Comparison of ENCODE assay signal across 8 mouse cellular contexts in genomic region chrX:150459411-150459927, GRCm38 (mm10). TPM values are rescaled to one million over a fixed set of nuclear protein-coding genes. Genes with fewer than 3 reads are reported as not detected.
DNase-seq lines count a peak whose midpoint lies in the region; ATAC-seq and TF ChIP-seq lines count a peak whose summit lies in the region.

No protein-coding gene starts in this region.

- no peak for TF ChIP-seq CTCF in layer of hippocampus, adult 2 months (conservative IDR thresholded peaks at IDR 0.05)
- TF ChIP-seq CTCF in liver, embryonic 14.5 days (IDR thresholded peaks at IDR 0.05; ENCODE audit: low read depth), result no peak
- TF ChIP-seq CTCF in olfactory bulb, adult 2 months (IDR thresholded peaks at IDR 0.05; ENCODE audit: insufficient read depth, low read depth, low read length), result no peak

- no peak for DNase-seq in layer of hippocampus, adult 2 months (ENCODE audit: low spot score in 2 of 2)
- DNase-seq in layer of hippocampus, adult 9-10 months (ENCODE audit: low spot score), result no peak
- DNase-seq in NIH3T3 (ENCODE audit: low read depth), result peak; percentile 62
- DNase-seq in embryonic facial prominence, embryonic 14.5 days (ENCODE audit: low spot score), result peak; percentile 31
- DNase-seq in induced T-regulatory cell, adult 2 months (ENCODE audit: low read depth), result peak; percentile 4
- no peak for DNase-seq in liver, embryonic 14.5 days (ENCODE audit: low read depth in 3 of 3, low spot score in 3 of 3)
- no peak for DNase-seq in layer of hippocampus, adult 8-10 months (ENCODE audit: low spot score in 2 of 2)

- H3K4me3 ChIP-seq in layer of hippocampus, adult 2 months, result peak overlapping the region; percentile 61
- H3K4me3 ChIP-seq in embryonic facial prominence, embryonic 14.5 days (ENCODE audit: low read depth, low read length), result peak overlapping the region; percentile 45
- peak overlapping the region; percentile 62 to 89 for H3K4me3 ChIP-seq in liver, embryonic 14.5 days (ENCODE audit: insufficient read depth in 1 of 2, low read depth in 2 of 2, low read length in 2 of 2)
- peak overlapping the region; percentile 61 for H3K4me3 ChIP-seq in olfactory bulb, adult 2 months (ENCODE audit: insufficient read depth, low read depth, low read length)

- no peaks in the 10 kb centered on the region for H3K27me3 ChIP-seq in embryonic facial prominence, embryonic 14.5 days (replicated peaks; ENCODE audit: control insufficient read depth, insufficient read depth, low read length)
- no peaks in the 10 kb centered on the region for H3K27me3 ChIP-seq in liver, embryonic 14.5 days (ENCODE audit: control insufficient read depth, insufficient read depth, low read length)

- no peaks in the 10 kb centered on the region for H3K4me1 ChIP-seq in embryonic facial prominence, embryonic 14.5 days (ENCODE audit: control insufficient read depth, insufficient read depth, low read length)
- peaks cover 0 to 7% of the 10 kb centered on the region in 2 experiments; a peak in 3 of 4 replicates for H3K4me1 ChIP-seq in liver, embryonic 14.5 days (replicated peaks; ENCODE audit: control insufficient read depth in 2 of 2, insufficient read depth in 2 of 2, low read length in 1 of 2)
- no peaks in the 10 kb centered on the region for H3K4me1 ChIP-seq in olfactory bulb, adult 2 months (ENCODE audit: control insufficient read depth, insufficient read depth, low read length)

- peak overlapping the region; percentile 61 for H3K9ac ChIP-seq in embryonic facial prominence, embryonic 14.5 days (ENCODE audit: low read depth, low read length)
- peak overlapping the region; percentile 48 for H3K9ac ChIP-seq in liver, embryonic 14.5 days (replicated peaks)

- TF ChIP-seq POLR2A in olfactory bulb, adult 2 months (IDR thresholded peaks at IDR 0.05; ENCODE audit: insufficient read depth, low read depth, low read length), result no peak

- peak overlapping the region; percentile 51 for H3K4me2 ChIP-seq in embryonic facial prominence, embryonic 14.5 days (ENCODE audit: low read depth, low read length)
- peak overlapping the region; percentile 67 for H3K4me2 ChIP-seq in liver, embryonic 14.5 days (ENCODE audit: low read depth)

- WGBS in embryonic facial prominence, embryonic 14.5 days, result 43% methylated on average over 8 of the region's 8 CpGs
- 44% methylated on average over 8 of the region's 8 CpGs for WGBS in liver, embryonic 14.5 days (ENCODE audit: insufficient replicate concordance)
- 24% methylated on average over 8 of the region's 8 CpGs for WGBS in olfactory bulb, adult 2 months

- no peaks in the 10 kb centered on the region for H3K9me3 ChIP-seq in embryonic facial prominence, embryonic 14.5 days (ENCODE audit: control insufficient read depth, low read length)
- no peaks in the 10 kb centered on the region for H3K9me3 ChIP-seq in liver, embryonic 14.5 days (ENCODE audit: control insufficient read depth, low read length)

- TF ChIP-seq EP300 in liver, embryonic 14.5 days (IDR thresholded peaks at IDR 0.05; ENCODE audit: low read depth), result no peak

- no peaks in the 10 kb centered on the region for H3K36me3 ChIP-seq in embryonic facial prominence, embryonic 14.5 days (ENCODE audit: control insufficient read depth, insufficient read depth, low read length)
- H3K36me3 ChIP-seq in liver, embryonic 14.5 days (replicated peaks; ENCODE audit: control insufficient read depth, insufficient read depth, low read depth), result no peaks in the 10 kb centered on the region

- ATAC-seq in embryonic facial prominence, embryonic 14.5 days (ENCODE audit: low read depth), result no peak
- ATAC-seq in liver, embryonic 14.5 days (ENCODE audit: insufficient read depth), result no peak

- peak overlapping the region; percentile 95 for H3K27ac ChIP-seq in layer of hippocampus, adult 2 months
- peak overlapping the region; percentile 84 for H3K27ac ChIP-seq in embryonic facial prominence, embryonic 14.5 days (replicated peaks; ENCODE audit: low read depth, low read length)
- no peak overlapping the region; the same call in 1 of the 2 replicates for H3K27ac ChIP-seq in liver, embryonic 14.5 days
- H3K27ac ChIP-seq in olfactory bulb, adult 2 months (ENCODE audit: insufficient read depth, low read depth, low read length), result peak overlapping the region; percentile 36; the same call in 1 of the 2 replicates

RNA-seq across cellular contexts. Expression of gene Tmem29, which starts 0.5 kb away (rescaled TPM):
- 10 to 100 TPM; 34.6 to 37.0 TPM for total RNA-seq in layer of hippocampus, adult 2 months (2021)
- 29.6 and 35.8 TPM in 2 replicates for polyA plus RNA-seq in embryonic facial prominence, embryonic 14.5 days (2014; fragmentation: Nextera tagmentation; extraction: Ambion mirVana)
- 4.9 and 10.1 TPM in 2 replicates for polyA plus RNA-seq in liver, embryonic 14.5 days (2012; rRNA removed)
- 14.8 and 15.7 TPM in 2 replicates for polyA plus RNA-seq in liver, embryonic 14.5 days (2014; fragmentation: Nextera tagmentation; extraction: Ambion mirVana)
- polyA plus RNA-seq in olfactory bulb, adult 2 months (2012; ENCODE audit: insufficient read depth, insufficient read length, low replicate concordance, missing spikeins), result not detected in 2 replicates
- total RNA-seq in layer of hippocampus, adult 8-10 months (2022), result 10 to 100 TPM; 32.3 to 41.7 (median 37.5) TPM

Comparison
In these comparisons a context has a peak if more than half of its experiments do, and no peak if none do; other contexts are left out.
1. DNase-seq: peak in NIH3T3 (single experiment), embryonic facial prominence, embryonic 14.5 days (single experiment) and induced T-regulatory cell, adult 2 months (single experiment); none in layer of hippocampus, adult 2 months (0 of 2), layer of hippocampus, adult 9-10 months (single experiment), liver, embryonic 14.5 days (0 of 3) and layer of hippocampus, adult 8-10 months (0 of 2).
2. Peak in every context shown above with its lines, with median percentiles within 50 percentile points of each other: H3K4me3 ChIP-seq.